Mouse (Mus musculus) liver, adult (tissue): ENCODE measurements around the gene Pmvk.

Source experiments
- GATA4 ChIP-seq: IDR thresholded peaks from 2 replicates; pipeline ENCODE4 v1.6.1; 2014; ENCODE audit warnings: mild to moderate bottlenecking, low read length; ENCODE audit not compliant: insufficient replicate concordance

Gene Pmvk

DNA sequence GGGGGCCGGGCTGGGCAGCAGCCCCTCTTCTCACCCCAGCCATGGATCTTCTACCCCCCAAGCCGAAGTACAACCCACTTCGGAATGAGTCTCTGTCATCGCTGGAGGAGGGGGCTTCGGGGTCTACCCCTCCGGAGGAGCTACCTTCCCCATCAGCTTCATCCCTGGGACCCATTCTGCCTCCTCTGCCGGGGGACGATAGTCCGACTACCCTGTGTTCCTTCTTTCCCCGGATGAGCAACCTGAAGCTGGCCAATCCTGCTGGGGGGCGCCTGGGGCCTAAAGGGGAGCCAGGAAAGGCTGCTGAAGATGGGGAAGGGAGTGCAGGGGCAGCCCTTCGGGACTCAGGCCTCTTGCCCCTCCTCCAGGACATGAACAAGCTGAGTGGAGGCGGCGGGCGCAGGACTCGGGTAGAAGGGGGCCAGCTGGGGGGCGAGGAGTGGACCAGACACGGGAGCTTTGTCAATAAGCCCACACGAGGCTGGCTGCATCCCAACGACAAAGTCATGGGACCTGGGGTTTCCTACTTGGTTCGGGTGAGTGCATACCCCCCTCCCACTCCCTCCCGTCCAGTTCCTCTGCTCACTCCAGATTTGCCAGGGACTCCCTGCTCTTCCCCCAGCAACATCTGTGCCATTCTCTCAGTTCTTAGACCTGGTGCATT lies 32.4 kb upstream of the Pmvk start:
- no peak for TF ChIP-seq GATA4

DNA sequence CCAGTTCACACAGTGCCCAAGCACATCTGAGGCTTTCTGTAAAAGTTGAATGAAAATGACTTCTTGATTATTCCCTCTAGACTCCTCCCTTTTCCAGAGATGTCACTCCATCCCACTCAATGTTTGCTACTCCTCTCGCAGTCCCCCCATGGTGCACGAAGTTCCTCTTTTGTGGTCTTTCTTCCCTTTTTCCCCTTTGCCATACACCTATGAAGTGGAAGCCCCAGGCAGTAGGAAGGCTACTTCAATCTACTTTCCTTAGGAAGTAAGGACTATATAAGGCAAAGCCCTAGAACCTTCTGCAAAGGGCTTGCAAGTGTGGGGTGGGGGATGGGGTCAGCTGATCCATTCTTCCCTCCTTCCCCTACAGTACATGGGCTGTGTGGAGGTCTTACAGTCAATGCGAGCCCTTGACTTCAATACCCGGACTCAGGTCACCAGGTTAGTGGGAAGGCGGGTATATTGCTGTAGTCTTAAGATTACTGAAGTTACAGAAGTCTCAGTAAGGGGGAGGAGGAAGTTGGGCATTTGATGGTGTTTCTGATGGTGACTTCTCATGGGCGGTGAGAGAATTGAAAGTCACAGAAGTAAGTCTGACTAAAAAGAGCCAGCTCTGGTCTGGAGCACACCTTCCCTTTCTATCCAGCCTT lies 31.7 kb upstream of the Pmvk start:
- no peak for TF ChIP-seq GATA4

DNA sequence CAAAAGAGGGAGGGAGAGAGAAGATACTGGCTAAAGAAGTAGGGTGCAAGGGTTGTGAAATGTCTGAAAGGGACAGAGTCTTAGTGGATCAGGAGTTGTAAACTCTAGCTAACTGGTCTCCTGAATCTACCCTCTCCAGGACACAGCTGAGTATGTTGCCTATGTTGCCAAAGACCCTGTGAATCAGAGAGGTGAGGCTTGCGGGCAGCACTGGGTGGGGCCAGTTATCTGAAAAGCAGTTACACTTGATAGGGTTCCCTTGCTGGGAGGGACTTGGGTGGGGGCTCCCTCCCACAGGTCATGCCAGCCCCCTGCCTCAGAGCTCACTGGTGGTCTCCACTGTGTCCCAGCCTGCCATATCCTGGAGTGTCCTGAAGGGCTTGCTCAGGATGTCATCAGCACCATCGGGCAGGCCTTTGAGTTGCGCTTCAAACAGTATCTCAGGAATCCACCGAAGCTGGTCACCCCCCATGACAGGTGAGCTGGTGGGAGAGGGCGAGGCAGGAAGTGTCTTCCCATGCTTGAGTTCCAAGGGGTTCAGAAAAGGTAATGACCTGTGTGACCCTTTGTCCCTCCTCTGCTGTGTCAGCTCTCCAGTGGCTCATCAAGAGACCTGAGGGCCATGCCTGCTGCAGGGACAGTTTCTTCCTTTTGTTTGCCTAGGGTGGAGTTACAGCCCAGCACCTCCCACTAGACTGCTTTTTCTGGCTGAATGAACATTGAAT lies 29.8 kb upstream of the Pmvk start:
- TF ChIP-seq GATA4: no peak

DNA sequence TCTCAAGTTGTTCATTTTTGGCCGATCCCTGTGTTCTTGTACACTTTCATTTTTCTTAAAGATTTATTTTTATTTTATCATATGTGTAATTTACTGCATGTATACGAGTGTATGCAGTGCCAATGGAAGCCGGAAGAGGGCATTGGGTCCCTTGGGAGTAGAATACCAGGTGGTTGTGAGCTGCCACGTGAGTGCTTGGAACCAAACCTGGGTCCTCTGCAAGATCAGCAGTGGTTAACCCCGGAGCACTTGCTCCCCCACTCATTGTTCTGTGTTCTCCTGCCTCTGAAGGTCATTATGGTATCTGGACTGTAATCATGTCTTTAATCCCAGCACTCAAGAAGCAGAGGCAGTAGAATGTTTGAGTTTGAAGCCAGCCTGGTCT lies 29.2 kb upstream of the Pmvk start:
- no peak for TF ChIP-seq GATA4

DNA sequence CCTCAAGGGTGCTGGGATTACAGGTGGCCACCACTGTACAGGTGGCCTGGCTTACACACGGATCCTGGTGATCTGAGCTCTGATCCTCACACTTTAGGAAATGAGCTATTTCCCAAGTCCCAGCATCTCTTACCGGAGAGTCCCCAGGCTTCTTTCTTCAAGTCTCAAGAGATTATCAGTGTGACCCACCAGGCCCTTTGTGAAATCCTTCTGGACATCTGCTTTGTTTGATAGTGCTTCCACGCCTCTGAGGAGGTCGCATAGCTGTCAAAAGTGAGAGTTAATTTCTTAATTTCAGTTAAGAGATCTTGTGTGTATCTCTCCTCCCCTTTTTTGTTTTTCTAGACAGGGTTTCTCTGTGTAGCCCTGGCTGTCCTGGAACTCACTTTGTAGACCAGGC lies 28.5 kb upstream of the Pmvk start:
- TF ChIP-seq GATA4: no peak

DNA sequence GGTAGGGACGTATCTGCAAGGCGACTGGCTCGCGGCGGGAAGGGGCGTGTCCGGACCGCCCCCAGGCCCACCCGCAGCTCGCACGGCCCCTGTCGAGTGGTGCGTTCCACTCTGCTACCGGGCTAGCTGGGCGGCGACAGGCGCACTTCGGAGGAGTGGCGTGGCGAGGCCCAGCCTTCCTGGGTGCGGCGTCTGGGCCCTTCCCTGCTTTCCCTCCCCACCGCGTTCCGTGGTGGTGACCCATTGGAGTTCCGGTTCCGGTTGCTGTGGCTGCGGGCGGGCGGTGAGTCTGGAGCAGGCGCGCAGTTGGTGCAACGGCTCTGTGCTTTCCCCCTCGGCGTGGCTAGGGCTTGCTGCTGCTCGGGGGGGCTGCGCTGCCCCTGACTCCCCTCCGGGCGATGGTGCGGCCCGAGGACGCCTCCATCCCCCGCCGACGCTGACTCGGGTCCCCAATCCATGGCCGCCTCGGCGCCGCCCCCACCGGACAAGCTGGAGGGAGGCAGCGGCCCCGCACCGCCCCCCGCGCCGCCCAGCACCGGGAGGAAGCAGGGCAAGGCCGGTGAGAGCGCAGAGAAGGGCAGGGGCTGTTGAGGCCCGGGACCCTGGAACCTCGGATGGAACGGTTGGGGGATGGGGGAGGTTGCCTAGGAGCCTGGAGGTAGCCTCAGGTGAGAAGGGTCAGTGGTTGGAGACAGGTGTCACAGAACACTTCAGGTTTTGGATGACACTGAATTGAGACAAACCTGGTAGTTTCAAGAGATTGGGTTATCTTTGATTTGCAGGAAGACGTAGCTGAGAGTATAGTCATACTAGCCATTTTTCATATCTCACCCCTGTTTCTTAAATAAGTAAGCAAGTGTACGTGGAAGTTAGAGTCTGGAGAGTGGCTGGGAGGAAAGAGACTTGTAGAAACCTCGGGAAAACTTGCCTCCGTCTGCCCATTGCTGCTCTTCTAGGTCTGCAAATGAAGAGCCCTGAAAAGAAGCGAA lies 23.9 kb upstream of the Pmvk start, which contains the start of gene Pygo2:
Gene Pygo2, plus strand, starts transcription at position 44 of the 989 bp plus-strand sequence.
- TF ChIP-seq GATA4: no peak; the same call in 1 of the 2 replicates

DNA sequence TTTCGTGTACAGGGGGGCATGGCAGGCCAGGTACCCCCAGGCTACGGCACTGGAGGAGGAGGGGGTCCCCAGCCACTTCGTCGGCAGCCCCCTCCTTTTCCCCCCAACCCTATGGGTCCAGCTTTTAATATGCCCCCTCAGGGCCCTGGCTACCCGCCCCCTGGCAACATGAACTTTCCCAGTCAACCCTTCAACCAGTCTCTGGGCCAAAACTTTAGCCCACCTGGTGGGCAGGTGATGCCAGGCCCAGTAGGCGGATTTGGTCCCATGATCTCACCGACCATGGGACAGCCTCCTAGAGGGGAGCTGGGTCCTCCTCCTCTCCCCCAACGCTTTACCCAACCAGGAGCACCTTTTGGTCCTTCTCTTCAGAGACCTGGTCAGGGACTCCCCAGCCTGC lies 21.7 kb upstream of the Pmvk start:
- no peak for TF ChIP-seq GATA4

DNA sequence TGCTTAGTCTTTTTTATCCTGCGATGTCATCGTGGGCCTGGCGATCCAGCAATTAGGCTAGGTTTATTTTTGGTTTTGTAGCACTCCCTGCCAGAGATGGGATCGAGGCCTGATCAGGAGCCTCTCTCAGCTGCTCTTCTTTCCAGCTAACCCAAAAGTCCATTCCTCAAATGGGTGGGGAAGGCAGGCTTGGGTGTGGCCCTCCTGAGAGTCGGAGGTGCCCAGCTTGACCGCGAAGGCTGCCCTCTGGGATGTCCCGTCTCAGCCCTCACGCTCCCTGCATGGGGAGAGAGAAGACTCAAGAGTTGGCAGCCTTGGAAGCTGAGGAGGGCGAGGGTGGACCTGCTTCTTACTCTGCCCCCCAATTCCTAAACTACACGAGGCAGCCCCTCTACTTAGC lies 19.8 kb upstream of the Pmvk start:
- no peak for TF ChIP-seq GATA4

DNA sequence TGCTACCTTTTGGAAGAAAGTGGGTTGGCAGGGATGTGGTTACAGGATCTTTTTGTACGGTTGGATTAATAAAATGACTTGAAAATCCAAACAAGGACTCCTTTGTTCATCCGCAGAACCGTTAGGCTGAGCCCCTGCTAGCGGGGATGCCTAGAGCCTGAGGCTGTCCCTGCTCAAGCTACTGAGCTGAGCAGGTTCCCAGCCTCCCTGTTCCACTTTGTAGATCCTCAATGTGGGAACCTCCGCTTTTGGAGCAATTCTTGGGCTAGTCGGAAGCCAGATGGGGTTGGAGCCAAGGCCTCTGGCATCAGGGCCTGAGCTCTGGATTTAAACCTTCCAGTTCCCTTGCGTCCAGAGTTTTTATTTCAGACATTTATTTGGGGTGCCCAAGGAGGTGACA lies 19.3 kb upstream of the Pmvk start:
- no peak for TF ChIP-seq GATA4

DNA sequence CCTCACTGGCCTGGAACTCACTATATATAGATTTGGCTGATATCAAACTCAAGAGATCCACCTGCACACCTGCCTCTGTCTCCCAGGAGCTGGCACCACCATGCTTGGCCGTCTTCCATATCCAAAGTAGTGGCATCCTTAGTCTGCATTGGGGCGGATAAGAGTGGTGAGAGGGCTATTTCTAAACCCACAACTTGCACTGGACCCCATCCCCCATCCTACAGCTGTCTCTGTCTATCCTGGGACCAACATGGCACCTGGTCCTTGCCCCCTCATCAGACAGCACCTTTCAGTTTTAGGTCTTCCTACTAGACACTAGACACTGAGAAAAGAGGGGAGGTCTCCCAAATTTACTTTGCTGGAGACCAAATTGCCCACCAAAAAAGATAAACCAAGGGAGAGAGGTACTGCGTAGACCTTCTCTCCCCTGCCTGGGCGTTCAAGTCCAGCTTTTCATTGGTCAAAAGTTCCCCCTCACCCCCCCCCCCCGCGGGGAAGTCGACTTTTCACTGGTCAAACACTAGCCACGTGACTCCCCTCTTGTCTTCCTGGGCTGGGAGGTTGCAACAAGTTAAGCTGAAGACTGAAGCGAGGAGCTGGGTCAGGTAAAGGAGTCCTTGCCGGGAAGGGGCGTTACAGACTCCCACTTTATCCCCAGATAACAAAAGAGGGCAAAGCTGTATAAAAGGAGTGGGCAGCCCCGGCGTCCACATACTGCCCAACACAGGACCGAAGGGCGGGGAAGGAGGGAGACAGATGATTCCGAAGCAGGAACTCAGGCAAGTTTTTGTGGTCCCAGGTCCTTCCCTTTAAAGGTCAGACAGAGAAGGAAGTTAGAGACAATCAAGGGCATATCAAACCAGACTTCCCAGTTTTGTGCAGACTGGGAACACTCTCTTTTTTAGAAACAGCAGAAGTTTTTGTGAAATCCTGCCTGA lies 17.9 kb upstream of the Pmvk start, which contains the start of gene Pbxip1:
Gene Pbxip1, plus strand, starts transcription at position 531 of the 938 bp plus-strand sequence.
- TF ChIP-seq GATA4: no peak

DNA sequence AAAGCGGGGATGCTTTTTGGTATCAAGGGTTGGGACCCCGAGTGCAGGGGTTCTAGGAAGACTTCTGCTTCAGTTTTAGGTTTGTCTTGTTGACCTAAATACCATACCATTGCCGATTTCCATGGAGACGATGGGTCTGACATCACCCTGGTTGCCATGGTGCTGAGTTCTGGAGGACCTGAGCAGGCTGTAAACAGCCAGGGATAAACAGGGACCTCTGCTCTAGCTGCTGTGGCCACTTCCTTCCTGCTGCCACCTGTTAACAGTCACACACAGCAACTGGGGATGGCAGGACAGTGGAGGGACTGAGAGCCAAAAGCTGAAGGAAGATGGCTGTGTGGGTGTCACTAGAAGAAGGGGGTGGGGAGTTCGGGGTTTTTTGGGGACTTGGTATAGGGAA lies 17.1 kb upstream of the Pmvk start:
- no peak for TF ChIP-seq GATA4

DNA sequence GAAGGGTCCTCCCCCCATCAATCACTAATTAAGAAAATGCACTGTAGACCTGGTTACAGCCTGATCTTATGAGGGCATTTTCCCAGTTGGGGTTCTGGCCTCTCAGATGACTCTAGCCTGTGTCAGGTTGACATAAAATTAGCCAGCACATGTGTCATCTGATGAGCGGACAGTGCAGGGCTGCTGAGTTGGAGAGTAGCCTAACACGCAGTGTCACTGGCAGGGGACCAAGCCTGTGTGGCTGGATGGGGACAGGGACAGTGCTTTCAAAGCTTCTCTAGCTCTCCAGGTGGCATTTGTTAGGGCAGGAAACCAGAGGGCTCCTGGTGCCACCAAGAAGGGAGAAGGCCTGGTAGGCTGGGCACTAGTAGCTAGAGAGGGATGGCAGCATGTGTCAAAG lies 13.7 kb upstream of the Pmvk start:
- no peak for TF ChIP-seq GATA4

DNA sequence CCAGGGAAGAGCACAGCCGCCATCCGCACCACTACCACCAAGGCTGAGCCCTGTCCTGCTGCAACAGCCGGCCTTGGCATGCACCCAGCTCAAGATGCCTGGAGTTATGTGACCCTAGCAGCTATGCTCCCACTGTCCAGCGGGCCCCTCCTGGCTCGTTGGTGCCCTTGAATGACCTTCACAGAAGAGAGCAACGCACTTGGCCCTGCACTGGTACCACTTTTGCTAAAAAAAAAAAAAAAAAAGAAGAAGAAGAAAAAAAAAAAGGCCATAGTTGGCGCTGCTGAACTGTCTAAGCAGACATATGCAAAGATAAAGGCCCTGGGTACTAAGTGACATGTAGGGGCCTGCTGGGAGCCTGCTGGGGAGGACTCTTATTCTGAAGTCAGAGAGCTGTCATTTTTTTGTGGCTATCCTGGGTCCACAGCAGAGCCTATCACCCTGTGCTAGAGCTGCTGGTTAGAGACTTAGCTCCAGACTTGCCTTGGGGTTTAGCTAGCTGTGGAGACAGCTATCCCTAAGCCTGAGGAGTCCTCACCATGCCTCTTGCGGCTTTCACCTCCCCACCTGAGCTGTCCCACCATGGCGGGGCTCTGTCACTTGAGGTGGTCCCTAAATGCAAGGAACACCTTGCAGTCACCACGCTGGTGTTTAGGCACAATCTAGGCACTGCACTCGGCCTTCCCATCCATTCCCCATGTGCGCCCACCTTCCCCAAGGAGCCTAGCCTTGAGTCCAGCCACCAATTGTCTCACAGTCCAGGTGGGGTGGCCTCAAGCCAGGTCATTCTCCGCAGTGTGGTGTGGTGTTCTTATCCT lies 5.4 kb upstream of the Pmvk start:
- no peak for TF ChIP-seq GATA4
